Mouse (Mus musculus): ENCODE measurements at regions not wholly inside any gene's neighbourhood (a gene's known extent, or its start where the extent isn't known, plus 50 kb on each side); places are given as distances from the start of the nearest gene placed in this dataset.

DNA sequence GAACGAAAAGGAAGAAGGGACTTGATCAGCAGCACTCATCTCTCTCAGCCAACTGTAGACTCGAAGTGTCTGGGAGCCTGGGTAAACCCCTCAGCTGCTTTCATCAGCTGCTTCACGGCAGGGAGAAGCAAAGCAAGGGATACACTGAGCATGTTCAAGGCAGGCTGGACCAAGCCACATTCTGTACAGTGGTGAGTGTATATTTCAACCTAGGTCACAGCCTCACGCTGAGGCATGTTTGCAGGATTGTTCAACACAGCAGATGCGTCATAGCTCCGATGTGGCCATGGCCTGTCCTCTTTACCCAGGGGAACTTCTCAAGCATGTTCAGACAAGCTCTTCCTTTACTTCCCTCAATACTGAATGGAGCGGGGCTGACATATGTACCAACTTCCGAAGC is 132.6 kb upstream of the Ankrd50 start:
- ATAC-seq (replicated peaks; ENCODE audit: low FRiP score, low TSS enrichment, poor library complexity, severe bottlenecking) = no peak

DNA sequence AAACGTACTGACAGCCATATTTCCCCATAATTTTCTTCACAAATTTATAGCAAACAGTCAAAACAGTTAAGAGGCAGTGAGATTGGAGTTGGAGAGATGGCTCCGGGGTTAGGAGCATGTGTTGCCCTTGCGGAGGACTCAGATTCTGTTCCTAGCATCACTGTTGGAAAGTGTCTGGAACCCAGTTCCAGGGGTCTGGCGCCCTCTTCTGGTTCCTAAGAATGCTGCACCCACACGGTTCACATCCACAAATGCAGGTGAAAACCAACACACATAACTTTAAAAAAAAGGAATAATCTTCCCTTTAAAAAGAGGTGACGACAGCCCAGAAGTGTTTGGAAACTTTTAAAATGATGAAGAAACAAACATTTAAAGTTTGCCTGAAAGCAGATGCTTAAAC is 129.1 kb upstream of the Ankrd50 start:
- ATAC-seq (replicated peaks; ENCODE audit: low FRiP score, low TSS enrichment, poor library complexity, severe bottlenecking) = no peak

DNA sequence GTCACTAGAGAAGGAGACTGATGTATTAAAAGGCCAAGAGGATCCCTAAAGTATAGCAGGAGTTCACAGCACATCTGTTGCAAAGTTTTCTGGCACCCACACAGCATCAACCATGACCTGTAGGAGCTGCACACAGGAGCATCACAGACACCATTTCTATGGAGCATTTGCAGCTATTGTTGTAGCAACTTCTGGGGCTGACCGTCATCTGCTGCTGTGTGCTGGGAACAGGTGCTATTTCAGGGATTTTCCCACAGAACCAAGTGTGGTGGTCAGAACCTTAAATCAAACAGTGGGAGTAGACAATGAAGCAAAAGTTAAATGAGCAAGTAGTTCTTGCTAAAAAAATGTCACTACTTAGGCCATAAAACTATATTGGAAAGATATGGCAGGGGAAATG is 106.9 kb upstream of the Ankrd50 start:
- no peak for ATAC-seq (replicated peaks; ENCODE audit: low FRiP score, low TSS enrichment, poor library complexity, severe bottlenecking)

DNA sequence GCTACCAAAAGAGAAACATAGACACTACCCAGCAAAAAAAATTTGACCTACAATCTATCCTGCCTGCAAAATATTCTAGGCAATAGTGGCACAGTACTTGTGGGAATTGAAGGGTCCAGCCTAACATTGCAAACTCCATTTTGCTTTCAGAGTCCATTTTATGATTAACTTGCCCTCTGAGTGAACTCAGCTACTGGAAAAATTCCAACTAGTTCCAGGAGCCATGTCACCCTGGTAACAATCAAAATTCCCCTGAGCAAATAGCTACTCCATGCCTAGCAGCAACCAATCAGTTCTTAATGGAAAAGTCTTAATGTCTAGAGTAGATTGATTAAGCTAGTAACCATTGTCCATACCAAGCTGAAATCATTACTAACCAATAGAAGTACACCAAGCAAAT is 104.3 kb upstream of the Ankrd50 start:
- no peak for ATAC-seq (replicated peaks; ENCODE audit: low FRiP score, low TSS enrichment, poor library complexity, severe bottlenecking)

DNA sequence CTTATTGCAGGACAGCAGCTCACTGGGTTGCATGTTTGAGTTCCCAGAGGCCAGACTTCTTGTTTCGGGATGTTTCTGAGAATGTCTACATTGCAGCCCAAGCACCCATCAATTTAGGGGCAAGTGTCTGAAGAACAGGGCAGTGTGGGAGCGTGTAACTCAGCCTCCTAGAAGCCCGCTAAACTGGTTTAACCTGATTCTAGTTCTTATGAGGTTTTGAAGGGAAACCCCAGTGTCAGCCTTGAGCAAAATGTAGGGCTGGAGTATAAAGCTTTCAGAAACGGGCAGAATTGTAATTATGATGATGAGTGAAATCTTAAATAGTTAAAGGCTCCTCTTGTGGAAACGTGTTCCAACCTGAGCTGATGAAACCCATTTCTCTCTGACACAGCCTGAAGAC is 100.9 kb upstream of the Ankrd50 start:
- no peak for ATAC-seq (replicated peaks; ENCODE audit: low FRiP score, low TSS enrichment, poor library complexity, severe bottlenecking)

DNA sequence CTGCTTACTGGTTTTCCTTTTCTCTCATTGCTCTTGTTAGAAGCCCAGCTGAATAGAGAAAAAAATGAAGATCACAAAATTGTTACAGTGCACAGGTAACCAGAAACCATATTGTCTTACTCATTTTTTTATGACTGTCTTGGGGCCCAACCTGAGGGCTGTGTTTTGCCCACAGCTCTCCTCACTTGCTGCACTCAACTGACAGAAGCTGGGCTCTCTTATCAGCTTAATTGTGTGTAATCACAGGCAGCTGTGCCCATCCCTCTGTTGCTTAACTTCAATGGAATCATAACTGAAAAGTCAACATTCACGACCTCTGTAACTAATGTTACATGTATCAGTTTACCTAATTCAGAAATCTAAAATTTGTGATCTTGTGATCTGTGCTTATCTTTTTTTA is 95.1 kb upstream of the Ankrd50 start:
- ATAC-seq (replicated peaks; ENCODE audit: low FRiP score, low TSS enrichment, poor library complexity, severe bottlenecking) = 0 out of 2 replicates have a peak, but pooled peaks have one; percentile 63

DNA sequence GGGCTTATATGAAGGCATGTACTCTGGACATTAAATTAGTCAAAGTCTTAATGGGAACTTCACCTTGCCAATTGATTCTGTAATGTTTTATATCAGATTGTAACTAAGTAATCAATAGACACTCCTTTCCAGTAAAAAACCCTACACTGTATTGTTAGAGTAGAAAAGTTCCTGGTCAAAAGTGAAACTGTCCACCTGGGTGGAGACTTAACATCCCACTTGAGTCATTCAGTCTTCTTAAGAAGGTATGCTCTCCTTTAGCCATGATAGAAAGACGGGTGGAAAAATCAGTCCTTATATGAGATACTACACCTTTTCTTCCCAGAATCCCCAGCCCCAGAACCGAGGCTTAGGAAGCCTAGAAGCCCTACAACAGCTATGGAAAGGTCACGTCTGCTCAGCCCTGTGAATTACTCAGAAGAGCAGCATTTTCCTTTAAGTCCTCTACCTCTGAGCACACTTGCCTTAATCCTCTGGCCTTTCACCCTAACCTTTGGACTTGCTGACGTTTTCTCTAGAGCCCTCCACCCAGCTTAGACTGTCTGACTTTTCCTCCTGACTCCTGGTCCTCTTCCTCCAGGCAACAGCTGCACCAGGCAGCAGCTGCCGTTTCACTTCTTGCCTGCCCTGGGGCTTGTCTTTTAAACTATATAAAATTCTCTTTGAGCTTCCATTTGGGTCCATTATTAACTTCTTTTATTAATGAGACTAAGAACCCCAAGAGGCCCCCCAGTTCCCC is 93.4 kb upstream of the Ankrd50 start:
- ATAC-seq (replicated peaks; ENCODE audit: low FRiP score, low TSS enrichment, poor library complexity, severe bottlenecking) = no peak

DNA sequence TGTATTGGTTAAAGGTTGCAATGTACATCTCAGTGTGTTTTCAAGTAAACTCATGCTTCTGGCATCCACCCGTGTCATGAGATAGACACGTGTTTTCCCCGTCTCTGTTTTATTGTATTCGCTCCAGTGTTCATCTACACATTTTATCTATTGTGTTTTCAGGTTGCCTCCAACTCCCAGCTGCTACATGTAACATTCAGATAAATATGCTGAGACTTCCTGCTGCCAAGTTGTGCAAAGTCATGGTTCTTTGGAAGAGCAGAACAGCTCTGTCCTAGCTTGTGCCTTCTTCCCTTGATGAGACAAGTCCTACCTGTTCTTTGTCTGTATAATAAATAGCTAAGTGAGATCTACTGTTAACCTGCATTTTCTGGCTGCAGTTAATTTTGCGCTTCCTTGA is 89.0 kb upstream of the Ankrd50 start:
- peak; percentile 83 for ATAC-seq (replicated peaks; ENCODE audit: low FRiP score, low TSS enrichment, poor library complexity, severe bottlenecking)

DNA sequence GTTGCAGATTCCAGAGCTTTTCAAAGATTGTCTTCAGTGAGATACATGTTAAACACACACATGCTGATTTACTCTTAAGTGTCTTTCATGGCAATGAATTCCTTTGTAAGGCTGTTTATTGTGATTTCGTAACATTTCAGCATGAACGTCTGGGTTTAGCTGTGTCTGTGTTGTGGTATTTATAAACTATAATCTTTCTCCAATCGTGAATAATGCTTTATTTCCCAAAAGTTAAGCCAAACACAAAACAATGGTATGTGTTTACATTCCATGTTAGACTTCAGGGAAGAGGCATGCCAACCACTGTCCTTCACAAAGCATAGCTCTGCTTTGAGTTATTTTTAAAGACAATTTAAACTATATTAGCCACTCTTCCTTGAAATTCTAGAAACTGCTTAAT is 87.5 kb upstream of the Ankrd50 start:
- no peak for ATAC-seq (replicated peaks; ENCODE audit: low FRiP score, low TSS enrichment, poor library complexity, severe bottlenecking)

DNA sequence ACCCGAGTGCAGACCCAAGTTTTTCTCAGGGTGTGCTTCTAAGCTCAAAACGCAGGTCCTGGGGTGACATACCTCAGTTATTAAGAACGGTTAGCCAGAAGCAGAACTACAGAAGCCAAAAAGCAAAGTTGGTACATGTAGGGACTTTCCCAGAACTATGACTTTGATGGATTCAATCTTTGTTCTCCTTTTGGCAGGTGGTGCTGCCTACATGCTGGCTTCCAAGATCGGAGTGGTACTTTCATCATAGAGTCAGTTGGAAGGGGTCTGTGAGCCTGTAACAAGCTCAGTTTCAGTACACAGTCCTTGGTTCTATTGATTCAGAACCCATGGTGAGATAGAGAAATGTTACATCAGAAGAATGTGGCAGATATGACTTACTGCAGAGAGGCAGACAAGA is 86.6 kb upstream of the Ankrd50 start:
- ATAC-seq (replicated peaks; ENCODE audit: low FRiP score, low TSS enrichment, poor library complexity, severe bottlenecking) = no peak

DNA sequence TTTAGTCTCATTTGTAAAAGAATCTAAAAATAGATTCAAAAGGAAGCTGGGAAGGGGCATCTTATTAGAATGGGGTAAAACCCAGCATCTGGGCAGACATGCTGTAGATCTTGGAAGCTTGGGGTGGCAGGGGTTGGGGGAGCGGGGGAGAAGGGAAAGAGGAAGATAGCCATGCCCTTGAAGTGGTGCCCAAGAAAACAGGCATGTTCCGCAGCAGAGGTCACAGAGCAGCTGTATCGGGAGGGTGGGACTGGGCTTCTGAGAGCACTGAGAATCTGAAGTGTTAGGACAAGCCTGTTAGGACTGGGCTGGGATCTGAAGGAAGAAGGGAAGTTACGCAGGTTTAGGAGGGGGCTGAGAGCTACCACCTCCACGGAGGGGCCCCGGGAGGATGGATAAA is 84.4 kb upstream of the Ankrd50 start:
- no peak for ATAC-seq (replicated peaks; ENCODE audit: low FRiP score, low TSS enrichment, poor library complexity, severe bottlenecking)

DNA sequence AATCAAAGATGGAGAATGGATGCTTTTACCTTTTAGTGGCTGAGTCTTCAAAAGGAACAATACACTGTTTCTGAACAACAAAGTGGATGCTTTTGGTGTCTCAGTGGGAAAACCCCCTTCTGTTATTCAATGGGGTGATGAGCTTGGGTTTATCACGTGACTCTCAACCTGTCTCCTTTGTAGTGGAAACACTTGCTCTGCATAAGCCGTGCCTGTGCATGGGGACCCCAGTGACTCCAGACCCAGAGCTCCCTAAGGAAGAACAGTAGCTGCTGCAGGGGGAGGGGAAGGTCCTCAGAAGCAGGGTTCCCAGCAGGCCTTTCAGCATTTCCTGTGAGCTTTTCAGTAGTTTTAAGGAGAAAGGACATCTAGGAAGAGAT is 83.9 kb upstream of the Ankrd50 start:
- no peak for ATAC-seq (replicated peaks; ENCODE audit: low FRiP score, low TSS enrichment, poor library complexity, severe bottlenecking)

DNA sequence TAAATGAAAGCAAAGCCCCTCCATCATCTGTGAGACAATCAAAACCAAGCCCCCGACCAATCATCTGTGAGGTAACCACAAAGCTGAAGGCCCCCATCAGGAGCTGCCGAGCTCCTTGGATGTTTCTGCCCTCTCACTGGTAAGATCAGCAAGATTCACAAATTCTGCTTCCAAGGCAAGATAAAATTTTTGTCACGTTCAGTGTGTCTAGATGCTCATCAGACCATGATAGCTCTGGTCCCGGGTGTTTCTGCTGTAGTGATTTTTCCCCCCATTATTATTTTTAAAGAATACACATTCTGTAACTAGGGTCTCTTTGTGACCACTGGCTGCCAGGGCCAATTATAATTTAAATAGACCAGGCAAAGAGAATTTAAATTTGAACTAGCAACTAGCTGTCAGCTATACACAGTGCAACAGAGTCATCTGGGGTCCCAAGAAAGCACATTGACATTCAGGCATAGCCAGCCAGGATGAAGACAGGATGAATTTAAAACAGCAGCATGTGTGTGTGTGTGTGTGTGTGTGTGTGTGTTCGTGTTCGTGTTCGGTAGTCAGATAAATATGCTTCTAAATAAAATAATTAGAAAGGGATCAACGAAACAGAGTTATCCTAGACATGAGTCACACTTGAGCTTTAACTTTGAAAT is 83.4 kb upstream of the Ankrd50 start:
- no peak for ATAC-seq (replicated peaks; ENCODE audit: low FRiP score, low TSS enrichment, poor library complexity, severe bottlenecking)

DNA sequence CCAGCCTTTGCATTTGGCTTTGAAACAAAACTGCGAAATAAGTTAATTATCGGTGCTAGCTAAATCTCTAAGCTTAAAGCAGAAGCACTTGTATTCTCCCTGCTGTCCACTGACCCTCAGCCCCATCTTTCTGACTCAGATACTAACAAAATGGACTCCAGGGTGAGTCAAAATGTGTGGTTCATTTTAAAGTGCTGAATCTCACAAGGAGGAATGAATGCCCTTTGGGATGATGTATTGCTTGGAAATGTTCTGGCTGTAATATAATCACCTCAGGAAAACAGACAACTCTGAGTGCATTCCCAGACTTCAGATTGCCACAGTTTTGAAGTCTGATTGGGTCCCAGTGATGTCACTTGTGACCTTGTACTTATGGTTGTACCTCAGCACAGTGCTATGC is 81.9 kb upstream of the Ankrd50 start:
- ATAC-seq (replicated peaks; ENCODE audit: low FRiP score, low TSS enrichment, poor library complexity, severe bottlenecking) = no peak

DNA sequence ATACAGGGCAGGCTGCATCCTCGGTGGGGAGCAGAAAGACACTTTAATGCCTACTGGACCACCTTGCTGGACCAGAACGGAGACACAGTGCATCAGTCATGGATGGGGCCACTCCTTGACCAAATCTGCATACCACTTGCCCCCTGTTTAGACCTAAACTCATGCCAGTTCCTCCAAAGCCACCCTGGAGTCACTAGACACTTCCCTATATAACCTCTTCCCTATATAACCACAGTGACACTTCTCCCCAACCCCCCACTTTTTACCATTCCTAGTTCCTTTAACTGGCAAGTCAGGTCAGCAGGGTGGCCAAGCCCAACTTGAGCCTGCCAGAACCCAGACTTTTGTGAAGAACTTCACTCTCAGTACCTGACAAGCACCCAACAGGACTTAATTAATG is 80.2 kb upstream of the Ankrd50 start:
- ATAC-seq (replicated peaks; ENCODE audit: low FRiP score, low TSS enrichment, poor library complexity, severe bottlenecking) = no peak

DNA sequence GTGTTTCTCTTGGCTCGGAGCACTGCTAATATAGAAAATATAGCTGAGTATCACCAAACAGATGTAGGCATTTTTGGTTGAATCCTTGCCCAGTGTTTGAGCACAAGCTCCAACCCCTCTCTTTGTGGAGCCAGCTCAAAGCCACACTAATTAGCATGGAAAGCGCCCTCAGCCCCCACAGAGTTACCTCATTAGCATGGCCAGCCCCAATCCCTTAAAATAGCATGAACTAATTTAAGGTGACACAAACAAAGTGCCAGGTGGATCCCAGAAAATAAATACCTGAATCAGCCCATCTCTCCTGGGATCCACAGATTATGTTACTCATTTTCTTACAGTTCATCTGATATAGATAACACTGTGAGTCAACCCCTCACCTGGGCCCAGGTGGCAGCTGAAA is 79.7 kb upstream of the Ankrd50 start:
- no peak for ATAC-seq (replicated peaks; ENCODE audit: low FRiP score, low TSS enrichment, poor library complexity, severe bottlenecking)

DNA sequence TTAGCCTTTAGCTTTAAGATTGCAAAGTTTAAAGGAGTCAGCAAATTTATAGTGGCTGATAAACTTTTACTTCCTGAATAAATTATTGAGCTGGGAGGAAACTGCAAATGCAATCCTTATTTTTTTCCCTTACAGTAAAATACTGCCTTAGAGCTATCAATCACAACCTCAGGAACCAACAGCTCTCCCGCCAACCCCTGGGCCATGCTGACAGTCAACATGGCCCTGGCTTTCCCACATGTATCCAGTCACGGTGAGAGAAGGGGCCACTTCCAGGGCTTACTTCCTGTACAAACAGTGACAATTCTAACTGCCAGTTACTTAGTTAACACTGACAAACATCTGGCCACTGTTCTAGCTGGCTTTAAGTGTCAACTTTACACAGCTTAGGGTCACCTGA is 76.5 kb upstream of the Ankrd50 start:
- ATAC-seq (replicated peaks; ENCODE audit: low FRiP score, low TSS enrichment, poor library complexity, severe bottlenecking) = no peak

DNA sequence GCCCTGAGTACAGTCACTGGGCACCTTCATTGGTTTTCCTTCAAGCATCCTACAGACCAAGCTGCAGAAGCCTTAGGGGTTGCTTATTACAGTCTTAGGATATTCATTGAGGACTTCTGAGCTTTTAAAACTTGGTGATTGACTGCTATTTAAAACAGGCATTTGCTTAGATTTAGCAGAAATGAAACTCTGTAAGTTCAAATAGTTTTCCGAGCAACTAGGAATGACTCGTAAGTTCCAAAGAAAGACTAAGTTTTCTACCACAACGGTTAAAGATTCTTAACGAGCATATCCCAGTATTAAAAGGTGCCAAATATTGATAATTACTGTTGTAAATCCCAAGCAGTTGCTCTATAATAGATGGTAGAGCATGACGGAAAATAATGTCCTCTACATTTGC is 71.3 kb upstream of the Ankrd50 start:
- ATAC-seq (replicated peaks; ENCODE audit: low FRiP score, low TSS enrichment, poor library complexity, severe bottlenecking) = no peak

DNA sequence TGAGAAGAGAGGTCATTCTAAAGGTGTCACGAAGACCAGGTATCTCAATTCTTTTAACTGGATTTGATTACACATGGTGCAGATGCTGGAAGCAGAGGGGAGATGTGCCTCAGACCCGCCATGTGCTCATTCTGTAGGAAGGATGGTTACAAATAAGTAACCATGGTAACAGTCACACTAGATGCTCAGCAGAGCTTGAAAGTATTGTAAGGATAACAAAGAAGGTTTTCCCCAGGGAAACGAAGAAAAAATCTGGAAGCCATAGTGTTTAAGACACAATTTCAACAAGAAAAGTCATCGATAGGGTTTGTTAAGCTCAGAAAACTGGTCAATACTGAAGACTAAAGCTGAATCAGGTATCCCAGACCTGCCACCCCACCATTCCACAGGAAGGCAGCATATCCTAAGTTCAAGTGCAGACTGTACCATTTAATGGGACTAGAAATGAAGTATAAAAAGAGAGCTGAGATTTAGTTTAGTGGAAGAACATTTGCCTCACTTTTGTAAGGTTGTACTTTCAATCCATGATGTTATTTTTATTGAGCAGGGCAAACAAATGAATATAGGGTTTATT is 68.9 kb upstream of the Ankrd50 start:
- ATAC-seq (replicated peaks; ENCODE audit: low FRiP score, low TSS enrichment, poor library complexity, severe bottlenecking) = no peak

DNA sequence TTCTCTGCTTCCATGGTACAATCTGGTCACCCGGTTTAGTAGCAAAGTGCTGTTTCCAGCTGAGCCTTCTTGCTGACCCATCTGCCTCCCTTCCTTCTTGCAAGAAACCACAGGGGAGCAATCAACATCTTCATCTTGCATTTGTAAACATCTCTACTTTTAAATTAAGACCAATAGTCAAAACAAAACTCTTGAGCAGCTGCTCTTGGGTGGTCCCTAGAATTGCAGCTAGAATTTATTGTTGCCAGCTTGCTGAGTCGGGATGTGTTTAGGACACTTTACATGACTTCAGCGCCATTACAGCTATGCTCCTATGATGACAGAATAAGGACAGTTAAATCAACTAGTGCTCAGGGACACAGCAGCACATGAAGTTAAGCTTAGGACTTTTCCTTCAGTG is 62.4 kb upstream of the Ankrd50 start:
- ATAC-seq (replicated peaks; ENCODE audit: low FRiP score, low TSS enrichment, poor library complexity, severe bottlenecking) = no peak

DNA sequence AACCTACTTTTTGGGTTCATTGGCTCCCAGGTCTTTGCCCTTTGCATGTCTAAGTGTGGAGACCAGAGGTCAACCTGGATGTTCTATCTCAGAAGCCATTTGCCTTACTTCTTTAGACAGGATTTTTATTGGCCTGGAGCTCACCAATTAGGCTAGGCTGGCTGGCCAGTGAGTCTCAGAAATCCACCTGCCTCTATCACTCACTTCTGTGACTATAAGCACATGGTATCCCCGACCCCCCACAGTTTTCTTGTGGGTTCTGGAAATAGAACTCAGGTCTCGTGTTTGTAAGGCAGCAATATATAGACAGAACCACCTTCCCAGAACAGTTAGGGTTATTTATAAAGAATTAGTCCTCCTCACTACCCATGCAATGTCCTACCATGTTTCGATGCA is 60.9 kb upstream of the Ankrd50 start:
- no peak for ATAC-seq (replicated peaks; ENCODE audit: low FRiP score, low TSS enrichment, poor library complexity, severe bottlenecking)

Measured in megakaryocyte-erythroid progenitor cell, adult 5-6 weeks (primary cell).